Mouse (Mus musculus) bone marrow macrophage, adult 2 months (primary cell): ENCODE measurements around the gene Gzmb.

Source experiments
- CTCF ChIP-seq: IDR thresholded peaks from 2 replicates; pipeline ENCODE4 v1.5.1; 2012; ENCODE audit warnings: low read depth, mild to moderate bottlenecking, low read length, moderate library complexity
- POLR2A ChIP-seq: IDR thresholded peaks from 2 replicates; pipeline ENCODE4 v1.6.1; 2012; ENCODE audit warnings: mild to moderate bottlenecking, low read depth, low read length, borderline replicate concordance

GRCm38 (mm10) chr14:56281090-56281489 lies 19.0 kb upstream of the Gzmb start:
- TF ChIP-seq POLR2A (no peak), CTCF (no peak)
